Comparison of ENCODE assay signal across 14 mouse cellular contexts in genomic region chr2:136744683-136745326, GRCm38 (mm10). TPM values are rescaled to one million over a fixed set of nuclear protein-coding genes. Genes with fewer than 3 reads are reported as not detected.
DNase-seq lines count a peak whose midpoint lies in the region; ATAC-seq lines count a peak whose summit lies in the region.
"Had no signal": no experiment of that assay in that cellular context is flagged by ENCODE, and none has a peak within 500 bp of the region (broad histone marks: within the 10 kb centered on the region; RNA-seq: fewer than 3 reads in every experiment).

No protein-coding gene starts in this region.

- no peak overlapping the region for H3K4me3 ChIP-seq in hindbrain, embryonic 14.5 days (replicated peaks; ENCODE audit: low read length)
- no peak overlapping the region for H3K4me3 ChIP-seq in neural tube, embryonic 14.5 days (ENCODE audit: low read depth, low read length)
- H3K4me3 ChIP-seq in limb, embryonic 10.5 days: no peak overlapping the region
- H3K4me3 ChIP-seq: myocyte had no signal

- WGBS in hindbrain, embryonic 14.5 days: 80% methylated on average over 2 of the region's 2 CpGs
- WGBS in neural tube, embryonic 14.5 days: 76% methylated on average over 2 of the region's 2 CpGs
- 78% methylated on average over 2 of the region's 2 CpGs for WGBS in limb, embryonic 10.5 days

- H3K4me2 ChIP-seq in hindbrain, embryonic 14.5 days (replicated peaks): no peak overlapping the region
- H3K4me2 ChIP-seq in neural tube, embryonic 14.5 days (ENCODE audit: low read depth, low read length): no peak overlapping the region

- peak overlapping the region; percentile 63 for H3K27ac ChIP-seq in hindbrain, embryonic 14.5 days
- peak overlapping the region; percentile 56; the same call in 1 of the 2 replicates for H3K27ac ChIP-seq in neural tube, embryonic 14.5 days (ENCODE audit: low read depth, low read length)
- H3K27ac ChIP-seq in limb, embryonic 10.5 days: no peak overlapping the region

- H3K9me3 ChIP-seq in hindbrain, embryonic 14.5 days (ENCODE audit: control insufficient read depth, low read length): peaks cover 5% of the 10 kb centered on the region; the same call in 1 of the 2 replicates
- no peaks in the 10 kb centered on the region for H3K9me3 ChIP-seq in neural tube, embryonic 14.5 days (ENCODE audit: control insufficient read depth, low read length)
- H3K9me3 ChIP-seq in limb, embryonic 10.5 days (replicated peaks): no peaks in the 10 kb centered on the region

- no peaks in the 10 kb centered on the region for H3K36me3 ChIP-seq in hindbrain, embryonic 14.5 days (replicated peaks; ENCODE audit: control insufficient read depth, insufficient read depth)
- no peaks in the 10 kb centered on the region for H3K36me3 ChIP-seq in neural tube, embryonic 14.5 days (ENCODE audit: control insufficient read depth, insufficient read depth, low read length)
- no peaks in the 10 kb centered on the region for H3K36me3 ChIP-seq in limb, embryonic 10.5 days
- H3K36me3 ChIP-seq: G1E had no signal

- peaks cover 11% of the 10 kb centered on the region for H3K4me1 ChIP-seq in hindbrain, embryonic 14.5 days (replicated peaks; ENCODE audit: control insufficient read depth, insufficient read depth, low read length)
- 0 out of 2 replicates have a peak, but pooled peaks cover 4% of the 10 kb centered on the region for H3K4me1 ChIP-seq in neural tube, embryonic 14.5 days (ENCODE audit: control insufficient read depth, insufficient read depth, low read length)
- peaks cover 5% of the 10 kb centered on the region; the same call in 1 of the 2 replicates for H3K4me1 ChIP-seq in limb, embryonic 10.5 days

- H3K9ac ChIP-seq in hindbrain, embryonic 14.5 days: no peak overlapping the region
- no peak overlapping the region for H3K9ac ChIP-seq in neural tube, embryonic 14.5 days (replicated peaks; ENCODE audit: low read depth, low read length)

- DNase-seq in cerebellum, adult 18-20 months: peak; percentile 58 to 75
- peak; percentile 48 to 51 for DNase-seq in cerebellum, postnatal 36 days
- DNase-seq in hindbrain, embryonic 14.5 days (ENCODE audit: low spot score): peak; percentile 33
- DNase-seq in kidney, adult 9 months: no peak
- no peak for DNase-seq in limb, embryonic 10.5 days (ENCODE audit: low spot score)
- DNase-seq in adrenal gland, postnatal 25 days: no peak
- DNase-seq: adrenal gland, adult 8-10 months; gastrocnemius, postnatal 14 days; lung, adult 18-20 months; thymus, postnatal 25 days had no signal

- no peaks in the 10 kb centered on the region for H3K27me3 ChIP-seq in hindbrain, embryonic 14.5 days (ENCODE audit: control insufficient read depth, insufficient read depth, low read length)
- no peaks in the 10 kb centered on the region for H3K27me3 ChIP-seq in neural tube, embryonic 14.5 days (ENCODE audit: control insufficient read depth, insufficient read depth, low read length)
- no peaks in the 10 kb centered on the region for H3K27me3 ChIP-seq in limb, embryonic 10.5 days (ENCODE audit: low read depth, poor library complexity, severe bottlenecking)

- peak; percentile 74 for ATAC-seq in hindbrain, embryonic 14.5 days (ENCODE audit: low FRiP score)
- peak; percentile 62; the same call in 1 of the 2 replicates for ATAC-seq in neural tube, embryonic 14.5 days (ENCODE audit: low read depth)
- ATAC-seq: inflammation-experienced regulatory T-cells, adult 6 months had no signal

RNA-seq across cellular contexts. Expression of gene Snap25, which starts 31.6 kb away (rescaled TPM):
- 266 and 270 TPM in 2 replicates for polyA plus RNA-seq in hindbrain, embryonic 14.5 days (2014; fragmentation: Nextera tagmentation; extraction: Ambion mirVana)
- 324 and 432 TPM in 2 replicates for polyA plus RNA-seq in neural tube, embryonic 14.5 days (2014; fragmentation: Nextera tagmentation; extraction: Ambion mirVana)
- polyA plus RNA-seq in limb, embryonic 10.5 days (2016; fragmentation: Nextera tagmentation; extraction: Ambion mirVana): 0.36 and 0.39 TPM in 2 replicates
- total RNA-seq in adrenal gland, postnatal 25 days (2021): 26.9 and 35.6 TPM in 2 replicates
- polyA plus RNA-seq: G1E; inflammation-experienced regulatory T-cells, adult 6 months; myocyte had no signal

Comparison
In these comparisons a context has a peak if more than half of its experiments do, and no peak if none do; other contexts are left out.
1. DNase-seq: peak in cerebellum, adult 18-20 months (2 of 2), cerebellum, postnatal 36 days (2 of 2) and hindbrain, embryonic 14.5 days (single experiment); none in kidney, adult 9 months (single experiment), limb, embryonic 10.5 days (single experiment) and adrenal gland, postnatal 25 days (single experiment).
2. RNA of gene Snap25, which starts 31.6 kb away (polyA plus RNA-seq): 324 to 432 TPM in neural tube, embryonic 14.5 days and 266 to 270 TPM in hindbrain, embryonic 14.5 days; 0.36 to 0.39 TPM in limb, embryonic 10.5 days; every median in the first group is over 100 times any median in the second.